Mouse (Mus musculus): ENCODE data around the gene Casp6.

Gene Casp6

DNA sequence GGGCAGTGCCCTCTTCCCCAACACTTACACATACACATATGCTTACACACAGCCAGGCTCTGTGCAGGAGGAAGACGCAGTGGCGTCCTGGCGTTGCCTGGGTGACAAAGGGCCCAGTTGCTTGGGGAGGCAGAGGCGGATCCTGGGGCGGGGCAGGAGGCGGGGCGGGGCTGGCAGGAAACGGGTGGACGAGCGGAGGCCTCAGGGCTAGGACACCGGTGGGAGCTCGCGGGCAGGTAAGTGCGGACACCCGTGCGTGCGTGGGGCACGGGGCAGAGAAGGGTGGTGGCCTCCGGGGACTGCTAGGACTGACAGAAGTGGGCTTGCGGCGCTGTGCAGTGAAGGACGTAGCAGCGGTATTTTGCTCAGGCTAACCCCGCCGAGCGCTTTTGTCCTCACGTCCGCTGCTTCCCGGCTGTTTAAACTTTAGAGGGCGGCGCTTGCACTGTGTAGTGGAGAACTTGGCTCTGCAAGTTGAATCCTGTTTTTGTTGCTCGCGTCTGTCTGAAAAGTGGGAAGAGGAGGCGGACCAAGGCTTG, at the start of gene Casp6:
Gene Casp6, plus strand, starts transcription at position 155 of the 539 bp plus-strand sequence.
- DNase-seq (ENCODE audit: low read depth, low spot score): no peak

DNA sequence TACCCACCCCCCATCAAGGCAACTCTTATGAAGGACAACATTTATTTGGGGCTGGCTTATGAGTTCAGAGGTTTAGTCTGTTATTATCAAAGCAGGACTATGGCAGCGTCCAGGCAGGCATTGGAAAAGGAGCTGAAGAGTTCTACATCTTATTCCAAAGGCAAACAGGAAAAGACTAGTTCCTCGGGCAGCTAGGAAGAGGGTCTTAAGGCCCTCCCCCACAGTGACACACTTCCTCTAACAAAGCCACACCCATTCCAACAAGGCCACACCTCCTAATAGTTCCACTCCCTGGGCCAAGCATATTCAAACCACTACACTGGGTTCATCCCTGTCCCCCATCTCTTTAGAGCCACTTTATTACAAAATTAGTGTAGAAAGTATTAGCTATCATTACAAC, 38.6 kb upstream of the Casp6 start:
- no peak for DNase-seq (ENCODE audit: low read depth, low spot score)

DNA sequence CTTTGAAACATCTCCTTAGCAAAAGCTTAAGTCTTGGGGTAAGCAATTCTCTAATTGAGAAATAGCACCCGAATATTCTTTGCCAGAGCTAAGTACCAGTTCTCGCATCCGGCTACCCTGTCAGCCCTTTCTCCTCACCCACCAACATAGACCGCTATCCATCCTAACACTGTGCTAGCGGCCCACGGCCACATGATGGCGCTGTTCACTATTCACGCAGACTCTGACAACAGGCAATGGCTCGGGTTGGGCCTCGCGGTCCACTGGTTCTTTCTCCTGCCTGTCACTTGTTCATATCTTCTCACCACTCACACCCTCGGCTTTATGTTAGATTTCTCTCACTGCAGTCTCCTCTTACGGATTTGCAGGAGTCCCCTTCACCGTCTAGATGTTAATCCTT, 37.5 kb upstream of the Casp6 start:
- no peak for DNase-seq (ENCODE audit: low read depth, low spot score)

DNA sequence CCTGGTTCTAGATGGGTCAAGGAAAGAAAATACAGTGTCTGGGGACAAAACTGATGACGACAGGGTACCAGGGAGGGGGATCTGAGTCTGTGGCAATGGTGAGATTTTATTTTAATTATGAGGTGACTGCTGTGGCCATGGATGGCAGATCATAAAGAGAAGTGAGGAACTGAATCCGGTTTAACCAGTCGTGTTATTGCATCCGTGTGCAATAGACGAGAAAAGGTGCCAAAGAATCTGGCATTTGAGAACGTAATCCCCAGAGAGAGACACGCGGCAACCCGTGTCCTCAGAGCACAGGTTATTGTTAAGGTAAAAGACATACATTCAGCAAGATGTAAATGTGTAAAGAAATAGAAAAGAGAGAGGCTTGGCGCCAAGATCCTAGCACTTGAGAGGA, 23.9 kb upstream of the Casp6 start:
- no peak for DNase-seq (ENCODE audit: low read depth, low spot score)

DNA sequence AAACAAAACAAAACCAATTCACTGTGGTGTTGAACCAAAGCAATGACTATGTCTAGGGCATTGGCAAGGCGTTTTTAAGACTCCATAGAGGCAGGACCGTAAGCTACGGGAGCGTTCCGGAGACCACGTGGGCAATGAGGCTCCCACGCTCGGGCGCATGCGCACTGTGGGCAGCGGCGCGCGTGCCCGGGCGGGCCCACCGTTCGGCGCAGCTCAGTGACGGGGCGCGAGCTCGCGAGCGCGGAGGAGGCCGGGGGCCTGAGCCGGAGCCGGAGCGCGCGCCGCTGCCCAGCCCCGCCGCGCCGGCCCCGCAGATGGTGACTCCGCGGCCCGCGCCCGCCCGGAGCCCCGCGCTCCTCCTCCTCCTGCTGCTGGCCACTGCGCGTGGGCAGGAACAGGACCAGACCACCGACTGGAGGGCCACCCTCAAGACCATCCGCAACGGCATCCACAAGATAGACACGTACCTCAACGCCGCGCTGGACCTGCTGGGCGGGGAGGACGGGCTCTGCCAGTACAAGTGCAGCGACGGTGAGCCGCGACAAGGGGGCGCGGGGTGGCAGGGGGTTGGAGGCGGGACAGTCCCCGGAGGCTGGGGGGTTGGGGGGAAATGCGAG, 22.7 kb upstream of the Casp6 start, which contains the start of gene Pla2g12a:
Gene Pla2g12a, plus strand, starts transcription at position 202 of the 617 bp plus-strand sequence.
- DNase-seq (ENCODE audit: low read depth, low spot score): peak; percentile 74

DNA sequence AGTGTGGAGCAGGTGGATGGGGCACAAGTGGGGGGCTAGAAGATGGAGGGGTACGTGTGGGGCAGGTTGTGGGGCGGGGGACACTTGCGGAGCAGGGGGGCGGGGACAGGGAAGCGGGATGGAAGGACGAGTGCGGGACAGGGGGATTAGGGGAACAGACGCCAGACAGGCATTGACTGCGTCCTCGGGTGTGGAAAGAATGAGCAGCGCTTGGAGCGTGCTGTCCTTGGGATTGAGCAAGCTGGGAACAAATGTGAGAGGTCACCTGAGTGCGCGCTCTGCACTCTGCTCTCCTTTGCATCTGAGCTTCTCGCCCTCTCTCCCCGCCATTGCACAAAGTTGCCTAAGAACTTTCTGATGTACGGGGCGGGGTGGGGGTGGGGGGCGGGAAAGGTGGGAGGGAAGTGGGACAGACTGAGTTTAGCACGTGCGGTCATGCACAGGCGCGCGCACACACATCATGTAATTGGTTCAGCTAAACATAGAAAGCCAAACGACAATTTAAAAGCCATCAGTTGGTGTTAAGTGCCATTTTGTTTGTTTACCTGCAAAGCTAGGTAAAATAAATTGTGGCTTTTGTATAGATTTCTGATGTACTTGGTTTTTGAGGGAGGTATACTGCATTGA, 22.0 kb upstream of the Casp6 start:
- no peak for DNase-seq (ENCODE audit: low read depth, low spot score)

DNA sequence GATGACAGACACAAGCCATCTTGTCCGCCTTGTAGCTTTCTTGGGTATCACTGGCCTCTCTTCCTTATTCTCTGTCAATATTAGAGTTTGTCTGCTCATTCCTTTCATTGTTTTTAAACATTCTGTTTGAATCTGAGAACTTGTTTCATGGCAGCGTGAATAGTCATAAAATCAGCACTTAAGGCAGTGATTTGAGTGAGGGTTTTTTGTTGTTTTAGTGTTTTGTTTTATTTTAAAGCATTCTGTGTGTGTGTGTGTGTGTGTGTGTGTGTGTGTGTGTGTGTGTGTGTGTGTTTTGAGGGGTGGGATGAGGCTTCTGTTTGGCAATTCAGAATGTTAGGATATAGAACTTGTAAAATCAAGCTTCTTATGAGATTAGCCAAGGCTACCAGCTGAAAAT, 21.3 kb upstream of the Casp6 start:
- no peak for DNase-seq (ENCODE audit: low read depth, low spot score)

DNA sequence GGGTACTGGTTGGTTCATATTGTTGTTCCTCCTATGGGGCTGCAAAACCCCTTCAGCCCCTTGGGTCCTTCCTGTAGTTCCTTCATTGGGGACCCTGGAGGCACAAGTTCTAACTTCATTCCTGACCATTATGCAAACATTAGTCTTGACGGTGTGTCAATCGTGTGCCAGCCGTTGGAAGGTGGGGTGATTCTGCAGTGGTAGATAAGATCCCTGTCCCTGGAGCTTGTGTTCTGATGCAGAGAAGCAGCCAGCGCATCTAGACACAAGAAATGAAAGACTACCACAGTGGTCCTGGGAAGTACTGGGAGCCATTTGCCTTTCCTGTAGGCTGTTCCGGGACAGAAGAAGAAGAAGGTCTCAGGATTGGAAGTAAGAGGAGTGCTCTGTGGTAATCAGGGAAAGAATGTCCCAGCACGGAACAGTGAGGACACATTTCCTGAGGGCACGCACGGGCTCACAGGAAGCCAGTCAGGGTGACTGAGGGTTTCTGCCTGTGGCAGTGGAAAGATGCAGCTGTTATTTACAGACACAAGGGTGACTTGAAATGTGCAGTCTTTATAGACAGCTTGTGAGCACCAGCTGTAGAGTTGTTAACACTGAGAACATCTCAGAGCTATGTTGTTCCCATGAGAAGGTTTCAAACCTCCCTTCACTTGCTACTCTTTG, 20.2 kb upstream of the Casp6 start:
- no peak for DNase-seq (ENCODE audit: low read depth, low spot score)

DNA sequence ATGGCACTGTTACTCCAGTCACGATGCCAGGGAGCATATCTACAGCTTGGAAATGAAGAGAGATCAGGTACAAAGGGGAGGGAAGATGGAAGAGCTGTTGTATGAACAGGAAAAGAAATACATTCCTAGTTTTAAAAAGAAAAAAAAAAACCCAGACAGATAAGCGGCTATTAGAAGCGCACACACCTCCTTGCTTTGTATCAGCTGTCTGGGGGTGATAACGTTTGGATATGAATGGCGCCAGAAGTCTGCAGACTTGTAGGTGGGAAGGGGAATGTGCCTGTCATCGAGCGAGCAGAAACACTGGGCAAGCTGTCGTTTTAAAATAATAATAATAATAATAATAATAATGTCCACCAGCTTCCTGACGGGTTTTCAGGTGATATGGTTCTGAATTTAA, 15.6 kb upstream of the Casp6 start:
- no peak for DNase-seq (ENCODE audit: low read depth, low spot score)

DNA sequence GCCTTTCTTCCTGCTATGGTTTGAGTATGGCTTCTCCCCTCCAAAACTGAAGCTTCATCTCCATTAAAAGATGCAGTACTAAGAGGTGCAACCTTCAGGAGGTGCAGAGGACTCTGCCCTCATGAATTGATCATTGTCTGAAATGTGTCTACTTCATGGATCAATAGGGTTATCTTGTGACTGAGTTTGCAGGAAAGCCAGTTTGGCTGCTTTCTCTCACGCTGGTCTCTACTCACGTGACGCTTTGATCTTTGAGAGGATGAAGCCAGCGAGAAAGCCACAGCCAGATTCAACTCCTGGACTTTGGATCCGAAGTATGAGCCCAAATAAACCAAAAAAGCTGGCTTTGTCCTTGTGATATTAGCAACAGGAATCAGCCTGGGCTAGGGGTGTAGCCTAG, 14.8 kb upstream of the Casp6 start:
- no peak for DNase-seq (ENCODE audit: low read depth, low spot score)

DNA sequence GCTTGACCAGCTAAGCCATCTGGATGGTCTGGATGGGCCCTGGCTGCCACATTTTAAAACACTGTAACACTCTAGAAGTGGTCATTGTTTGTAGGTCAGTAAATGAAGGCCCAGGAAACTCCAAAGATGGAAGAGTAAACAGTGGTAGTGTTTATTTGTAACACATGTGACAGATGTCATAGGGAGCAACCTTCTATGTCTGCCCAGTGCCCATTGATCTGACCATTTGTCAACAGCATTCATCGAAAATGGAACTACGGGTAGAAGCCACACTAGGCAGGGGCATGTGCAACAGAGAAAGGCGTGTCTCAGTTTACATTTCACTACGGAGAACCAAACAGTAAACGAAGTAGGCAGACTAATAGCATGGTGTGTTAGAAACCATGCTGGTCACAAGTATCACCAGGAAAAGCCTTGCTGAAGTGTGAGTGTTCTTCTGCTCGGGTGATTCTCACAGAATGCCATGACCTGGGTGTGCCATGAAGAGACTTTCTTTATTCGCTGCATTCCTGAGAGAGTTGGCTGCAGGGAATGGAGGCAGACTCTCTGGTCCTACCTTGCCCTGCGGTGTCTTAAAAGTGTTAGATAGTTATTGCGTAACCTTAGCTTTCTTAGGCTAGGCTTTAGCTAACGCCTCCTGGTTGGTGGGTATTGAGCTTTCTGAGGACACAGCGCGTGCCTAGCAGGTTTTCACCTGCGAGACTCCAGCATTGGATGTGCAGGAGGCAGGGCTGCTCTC, 13.3 kb upstream of the Casp6 start:
- no peak for DNase-seq (ENCODE audit: low read depth, low spot score)

DNA sequence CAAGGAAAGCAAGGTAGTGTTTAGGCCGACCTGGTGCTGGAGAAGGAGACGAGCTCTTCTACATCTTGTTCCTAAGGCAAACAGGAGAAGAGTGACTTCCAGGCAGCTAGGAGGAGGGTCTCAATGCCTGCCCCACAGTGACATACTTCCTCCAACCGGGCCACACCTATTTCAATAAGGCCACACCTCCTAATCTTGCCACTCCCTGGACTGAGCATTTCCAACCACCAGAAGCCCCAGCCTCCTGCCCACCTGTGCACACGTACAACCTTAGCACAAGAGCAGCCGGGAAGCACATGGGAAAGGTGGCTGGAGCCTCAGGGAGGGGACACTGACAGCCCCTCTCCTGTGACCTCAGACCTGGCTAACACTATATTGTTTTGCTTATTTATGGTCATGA, 9.2 kb upstream of the Casp6 start:
- DNase-seq (ENCODE audit: low read depth, low spot score): no peak

DNA sequence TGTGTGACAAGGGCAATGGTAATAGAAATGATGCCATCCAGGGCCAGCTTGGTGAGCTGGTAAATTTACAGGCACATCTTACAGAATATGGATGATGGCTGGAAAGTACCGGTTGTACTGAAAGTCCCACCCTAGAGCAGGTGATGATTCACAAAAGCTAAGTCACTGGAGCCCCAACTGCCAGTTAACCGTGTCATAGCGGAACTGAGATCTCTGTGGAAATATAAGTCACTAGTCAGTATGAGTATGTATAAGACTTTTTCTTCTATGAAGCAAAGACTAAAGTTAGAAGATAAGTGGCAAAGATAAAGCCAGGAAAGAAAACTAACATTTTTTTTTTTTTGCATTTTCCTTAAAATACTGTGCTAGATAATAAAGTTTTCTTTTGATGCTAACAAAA, 8.1 kb upstream of the Casp6 start:
- no peak for DNase-seq (ENCODE audit: low read depth, low spot score)

DNA sequence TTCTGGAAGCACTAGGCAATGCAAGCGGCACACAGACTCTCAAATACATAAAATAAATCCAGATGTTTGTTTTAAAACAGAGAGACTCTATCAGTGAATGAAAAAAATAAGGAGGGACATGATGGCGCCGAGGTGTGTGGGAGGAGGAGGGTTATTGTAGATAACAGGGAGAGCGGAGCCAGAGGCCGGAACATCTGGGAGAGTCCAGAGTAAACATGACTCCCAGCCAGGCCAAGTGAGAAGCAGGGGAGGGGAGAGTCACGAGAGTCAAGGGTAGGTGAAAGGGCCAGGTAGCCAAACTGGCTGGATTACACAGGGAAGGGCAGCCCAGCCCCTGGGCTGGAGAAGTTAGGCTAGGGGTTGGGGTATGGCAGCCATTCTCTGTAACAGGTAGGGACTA, 4.6 kb upstream of the Casp6 start:
- no peak for DNase-seq (ENCODE audit: low read depth, low spot score)

DNA sequence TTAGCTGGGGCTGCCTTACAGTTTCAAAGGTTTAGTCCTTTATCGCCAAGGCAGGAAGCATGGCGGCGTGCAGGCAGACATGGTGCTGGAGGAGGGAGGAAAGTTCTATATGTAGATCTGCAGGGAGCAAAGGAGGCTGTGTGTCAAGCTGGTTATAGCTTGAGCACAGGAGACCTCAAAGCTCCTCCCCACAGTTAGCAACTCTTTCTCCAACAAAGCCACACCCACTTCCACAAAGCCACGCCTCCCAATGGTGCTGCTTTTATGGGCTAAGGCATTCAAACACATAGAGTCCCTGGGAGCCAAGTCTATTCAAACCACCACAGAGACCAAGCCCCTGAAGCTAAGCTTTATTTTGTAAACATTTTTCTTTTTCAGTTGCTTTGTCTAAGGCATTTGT, 2.3 kb upstream of the Casp6 start:
- DNase-seq (ENCODE audit: low read depth, low spot score): no peak

DNA sequence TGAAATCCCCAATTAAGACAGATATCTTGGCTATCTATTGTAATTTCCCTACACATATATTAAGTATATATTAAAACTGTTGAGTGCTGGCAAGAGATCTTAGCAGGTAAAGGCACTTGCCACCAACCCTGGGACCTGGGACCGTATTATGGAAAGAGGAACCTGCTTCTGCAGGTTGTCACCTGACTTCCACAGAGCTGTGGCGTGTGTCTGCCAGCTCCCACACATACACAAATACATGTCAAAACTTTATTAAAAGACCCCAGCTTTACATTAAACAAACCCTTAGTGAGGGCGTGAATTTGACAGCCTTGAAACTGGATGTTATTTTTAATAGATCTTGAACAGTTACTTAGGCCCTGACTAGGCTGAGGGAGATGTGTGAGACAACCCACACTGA, 2.1 kb downstream of the Casp6 start:
- no peak for DNase-seq (ENCODE audit: low read depth, low spot score)

DNA sequence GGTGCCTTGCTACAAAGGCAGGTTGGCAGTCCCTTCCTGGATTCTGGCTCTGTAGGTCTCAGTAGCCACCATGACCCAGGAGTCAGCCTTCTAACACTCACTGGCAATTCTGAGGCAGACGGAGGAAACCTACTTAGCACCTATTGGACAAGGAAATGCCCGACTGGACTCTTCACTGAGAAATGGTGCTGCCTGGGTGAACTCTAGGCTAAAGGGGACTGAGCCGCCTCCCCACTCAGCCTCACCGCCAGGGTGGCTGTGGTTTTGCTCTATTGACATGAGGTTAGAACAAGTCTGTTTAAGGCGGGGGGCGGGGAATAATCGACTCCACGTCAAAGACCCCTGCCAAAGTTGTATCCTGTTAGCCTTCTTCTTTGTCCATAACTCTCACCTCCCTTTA, 2.6 kb downstream of the Casp6 start:
- DNase-seq (ENCODE audit: low read depth, low spot score): no peak

DNA sequence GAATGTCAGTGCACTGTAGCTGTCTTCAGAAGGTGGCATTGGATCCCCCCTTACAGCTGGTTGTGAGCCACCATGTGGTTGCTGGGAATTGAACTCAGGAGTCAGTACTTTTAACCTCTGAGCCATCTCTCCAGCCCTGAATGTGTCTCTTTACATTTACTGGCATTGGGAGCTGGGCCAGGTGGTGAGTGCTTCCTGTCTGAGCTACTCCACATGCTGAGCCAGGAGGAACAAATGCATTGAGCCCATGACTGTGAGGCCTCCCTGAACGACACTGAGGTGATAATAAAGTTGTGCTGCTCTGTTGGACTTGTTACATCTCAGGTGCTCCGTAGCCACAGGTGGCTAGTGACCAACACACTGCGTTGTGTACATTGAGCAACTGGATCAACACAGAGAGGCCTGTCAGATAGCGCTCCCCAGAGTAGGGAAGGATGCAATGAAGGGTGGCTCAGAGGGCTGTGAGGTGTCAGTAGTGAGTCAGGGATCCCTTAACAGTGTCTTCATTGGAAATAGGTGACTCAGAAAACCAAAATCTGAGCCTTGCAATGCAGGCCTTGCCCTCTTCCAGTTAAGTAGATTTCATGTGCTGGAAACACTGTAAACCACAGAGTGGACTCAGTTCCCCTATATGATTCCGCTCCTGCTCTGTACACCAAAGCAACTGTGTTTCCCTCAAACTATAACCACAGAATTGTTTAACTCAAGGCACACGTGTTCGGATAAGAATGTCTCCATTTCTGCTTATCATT, 3.3 kb downstream of the Casp6 start:
- DNase-seq (ENCODE audit: low read depth, low spot score): no peak

DNA sequence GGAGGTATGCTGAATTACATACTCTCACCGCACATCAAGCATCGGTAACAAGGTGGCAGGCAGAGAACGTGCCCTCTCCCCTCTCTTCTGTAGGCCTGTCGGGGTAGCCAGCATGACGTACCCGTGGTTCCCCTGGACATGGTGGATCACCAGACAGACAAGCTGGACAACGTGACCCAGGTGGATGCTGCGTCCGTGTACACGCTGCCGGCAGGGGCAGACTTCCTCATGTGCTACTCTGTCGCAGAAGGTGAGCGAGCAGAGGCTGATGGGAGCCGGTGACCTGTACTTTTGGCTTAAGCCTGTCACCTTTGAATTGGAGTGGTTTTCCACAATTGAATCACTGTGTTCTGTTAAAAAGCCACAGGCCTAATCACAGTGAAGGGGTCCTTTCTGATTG, 10.8 kb downstream of the Casp6 start:
- no peak for DNase-seq (ENCODE audit: low read depth, low spot score)

DNA sequence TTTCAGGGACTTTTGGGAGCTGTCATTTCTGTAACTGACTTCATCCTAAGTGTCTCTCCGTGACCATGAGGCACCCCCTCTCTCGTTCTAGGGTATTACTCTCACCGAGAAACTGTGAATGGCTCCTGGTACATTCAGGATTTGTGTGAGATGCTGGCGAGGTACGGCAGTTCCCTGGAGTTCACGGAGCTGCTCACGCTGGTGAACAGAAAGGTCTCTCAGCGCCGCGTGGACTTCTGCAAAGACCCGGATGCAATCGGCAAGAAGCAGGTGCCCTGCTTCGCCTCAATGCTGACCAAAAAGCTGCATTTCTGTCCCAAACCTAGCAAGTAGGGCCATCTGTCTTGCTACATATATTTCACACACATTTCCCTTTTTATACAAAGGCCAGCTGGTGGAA, 12.0 kb downstream of the Casp6 start:
- DNase-seq (ENCODE audit: low read depth, low spot score): no peak

DNA sequence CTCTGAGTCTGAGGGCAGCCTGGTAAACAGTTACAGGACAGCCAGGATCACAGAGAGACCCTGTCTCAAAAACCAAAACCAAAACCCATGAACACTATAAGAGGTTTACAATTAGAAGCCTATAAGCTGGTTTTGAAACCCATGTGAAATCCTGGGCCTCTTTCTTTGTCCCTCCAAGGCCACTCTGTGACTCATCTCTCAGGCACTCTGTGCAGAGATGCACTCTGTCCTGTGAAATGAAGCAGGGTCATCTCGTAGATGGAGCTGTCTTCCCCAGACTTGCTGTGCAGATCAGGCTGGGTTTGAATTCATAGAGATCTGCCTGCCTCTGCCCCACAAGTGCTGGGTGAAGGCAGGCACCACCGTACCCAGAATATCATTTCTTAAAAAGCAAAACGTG, 16.2 kb downstream of the Casp6 start:
- no peak for DNase-seq (ENCODE audit: low read depth, low spot score)

DNA sequence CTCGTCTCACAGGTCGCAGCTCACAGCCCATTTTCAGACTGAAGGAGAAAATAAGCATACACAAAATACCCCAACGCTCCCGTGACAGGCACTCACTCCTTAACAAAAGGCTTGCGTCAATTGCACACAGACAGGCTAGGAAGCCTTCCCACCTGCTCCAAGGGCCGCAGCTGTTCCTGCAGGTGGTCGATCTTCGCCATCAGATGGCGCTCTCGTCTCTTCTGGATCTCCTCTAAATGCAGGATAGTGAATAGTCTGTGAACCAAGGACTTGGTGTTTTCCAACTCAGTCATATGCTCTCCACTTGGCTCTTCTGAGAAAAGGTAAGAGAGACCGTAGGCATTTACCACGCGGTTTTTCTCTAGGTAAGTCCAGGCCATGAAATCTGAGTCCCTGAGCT, 17.2 kb downstream of the Casp6 start:
- no peak for DNase-seq (ENCODE audit: low read depth, low spot score)
